Mouse (Mus musculus): ENCODE results near the gene Pacsin2. TPM values are rescaled to one million over a fixed set of nuclear protein-coding genes. Genes with fewer than 3 reads are reported as not detected.
"Not testable (repeated sequence)": the region's sequence is repeated elsewhere in the genome, so short reads cannot be mapped to it uniquely, and the experiment has no call there.

Pacsin2 gene
- total RNA-seq, 2 experiments from 2014 or later, result 50.2 to 55.7 TPM

DNA sequence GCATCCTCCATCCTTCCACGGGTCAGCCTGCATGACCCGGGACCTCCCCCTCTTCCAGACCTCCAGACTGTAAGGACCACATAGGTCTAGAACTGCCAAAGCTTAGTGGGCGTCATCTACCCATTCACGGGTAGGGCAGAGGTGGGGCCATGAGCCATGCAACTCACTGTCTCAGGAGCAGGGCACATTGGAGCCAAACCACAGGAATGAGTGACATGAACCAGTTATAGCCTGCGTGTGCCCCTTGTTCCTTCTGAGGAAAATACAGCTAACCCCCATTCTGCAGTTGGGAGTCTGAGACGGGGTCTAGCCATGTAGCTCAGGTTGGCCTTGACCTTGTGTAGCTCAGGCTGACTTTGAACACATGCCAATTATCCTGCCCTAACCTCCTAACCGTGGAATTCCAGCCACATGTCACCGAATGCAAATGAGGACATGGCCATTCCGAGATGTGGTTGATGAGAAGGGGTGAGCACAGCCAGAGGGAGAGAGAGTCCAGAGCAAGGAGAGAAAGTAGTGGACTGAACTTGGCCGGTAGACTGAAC lies 16.9 kb upstream of the Pacsin2 start:
- no peak for DNase-seq (ENCODE audit: low spot score in 2 of 2)

DNA sequence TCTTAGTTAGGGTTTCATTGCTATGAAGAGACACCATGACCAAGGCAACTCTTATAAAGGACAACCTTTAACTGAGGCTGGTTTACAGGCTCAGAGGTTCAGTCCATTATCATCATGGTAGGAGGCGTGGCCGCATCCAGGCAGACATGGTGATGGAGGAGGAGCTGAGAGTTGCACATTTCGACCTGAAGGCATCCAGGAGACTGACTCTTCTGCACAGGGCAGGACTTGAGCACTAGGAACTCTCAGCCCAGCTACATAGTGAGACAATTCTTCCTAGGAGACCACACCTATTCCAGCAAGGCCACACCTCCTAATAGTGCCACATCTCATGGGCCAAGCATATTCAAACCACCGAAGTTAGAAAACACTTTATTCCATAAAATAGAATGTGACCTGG lies 15.4 kb upstream of the Pacsin2 start:
- DNase-seq (ENCODE audit: low spot score in 2 of 2), result no peak

DNA sequence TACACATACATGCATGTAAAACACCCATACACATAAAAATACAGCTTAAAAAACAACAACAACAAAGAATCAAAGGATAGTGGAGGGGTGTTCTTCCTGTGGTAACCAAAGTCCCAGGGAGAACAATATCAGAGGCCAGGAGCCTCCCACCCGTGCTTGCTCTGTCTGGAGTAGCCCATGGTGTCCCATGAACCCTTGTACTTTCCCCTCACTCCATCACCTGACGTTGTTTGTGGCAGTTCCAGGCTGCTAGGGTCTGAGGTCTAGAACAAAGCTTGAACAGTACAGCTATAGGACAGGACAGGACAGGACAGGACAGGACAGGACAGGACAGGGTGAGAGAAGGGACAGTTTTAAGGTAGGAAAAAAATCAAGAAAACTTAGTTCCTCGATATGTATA lies 13.7 kb upstream of the Pacsin2 start:
- DNase-seq (ENCODE audit: low spot score in 2 of 2), result no peak

DNA sequence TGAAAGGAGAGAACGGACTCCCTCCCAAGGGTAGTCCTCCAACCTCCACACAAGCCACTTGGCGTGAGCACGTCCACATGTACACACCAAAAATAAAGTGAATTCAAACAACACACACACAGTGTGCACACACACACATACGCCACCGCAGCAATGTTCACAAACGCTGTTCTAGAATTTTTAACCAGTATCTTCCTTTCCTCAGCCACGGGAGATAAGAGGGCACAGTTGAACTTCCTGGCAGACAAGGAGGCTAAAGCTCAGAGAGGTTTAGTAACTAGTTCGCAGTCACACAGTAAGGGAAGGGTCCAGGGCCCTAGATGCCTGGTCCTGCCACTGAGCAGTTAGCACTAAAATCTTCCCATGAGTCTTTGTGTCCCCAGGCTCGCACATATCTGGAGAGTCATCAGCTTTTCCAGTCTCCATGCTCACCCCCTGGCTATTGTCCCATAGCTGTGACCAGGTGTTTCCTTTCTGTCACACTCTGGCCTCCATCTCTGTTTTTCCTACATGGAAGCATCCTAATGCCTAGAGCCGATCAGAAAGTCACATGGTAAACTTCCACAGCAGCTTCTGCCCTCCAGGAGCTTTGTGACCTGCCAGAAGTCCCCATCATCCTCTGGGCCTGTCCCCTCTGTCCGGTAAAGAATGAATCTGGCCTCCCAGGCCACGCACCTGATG lies 12.3 kb upstream of the Pacsin2 start:
- DNase-seq (ENCODE audit: low spot score in 2 of 2), result no peak

DNA sequence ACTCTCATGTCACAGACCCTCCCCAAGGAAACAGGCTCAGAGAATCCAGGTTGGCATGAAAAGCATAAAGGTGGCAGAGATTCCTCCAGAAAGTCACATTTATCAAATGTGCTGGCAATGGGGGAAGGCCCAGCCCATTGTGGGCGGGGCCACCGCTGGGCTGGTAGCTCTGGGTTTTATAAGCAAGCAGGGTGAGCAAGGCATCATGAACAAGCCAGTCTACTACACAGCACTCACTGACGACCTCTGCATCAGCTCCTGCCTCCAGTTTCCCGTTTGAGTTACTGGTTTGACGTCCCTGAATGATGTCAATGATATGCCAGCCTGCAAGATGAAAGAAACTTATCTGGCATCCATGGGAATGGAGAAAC lies 10.0 kb upstream of the Pacsin2 start:
- no peak for DNase-seq (ENCODE audit: low spot score in 2 of 2)

DNA sequence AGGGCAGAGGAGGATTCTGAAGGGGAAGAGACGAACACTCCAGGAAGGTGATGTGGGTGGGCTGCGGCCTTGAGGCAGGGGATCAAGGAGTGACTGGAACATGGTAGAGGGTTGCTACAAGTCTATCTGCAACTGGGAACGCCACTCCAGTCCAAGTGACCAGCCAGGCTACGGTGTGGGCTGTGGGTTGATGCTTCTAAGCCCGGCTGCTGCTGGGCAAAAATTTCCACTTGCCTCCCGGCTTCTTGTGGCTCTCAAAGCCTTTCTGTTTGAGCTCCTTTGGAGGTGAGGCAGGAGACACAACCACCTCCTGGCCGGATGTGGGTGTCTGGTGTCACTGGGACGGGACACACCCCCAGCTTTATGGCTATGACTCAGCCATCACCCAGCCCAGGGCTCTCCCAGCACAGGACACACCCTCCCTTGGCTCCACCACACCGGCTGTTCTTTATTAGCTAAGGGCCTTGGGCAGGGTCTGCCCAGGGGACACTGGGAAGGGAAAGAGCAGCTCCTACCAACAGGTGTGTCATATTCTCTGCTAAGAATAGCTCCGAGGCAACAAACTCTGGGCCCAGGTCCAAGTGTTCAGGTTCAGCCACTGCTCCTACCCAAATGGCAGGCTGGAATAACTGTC lies 9.5 kb upstream of the Pacsin2 start:
- no peak for DNase-seq (ENCODE audit: low spot score in 2 of 2)

DNA sequence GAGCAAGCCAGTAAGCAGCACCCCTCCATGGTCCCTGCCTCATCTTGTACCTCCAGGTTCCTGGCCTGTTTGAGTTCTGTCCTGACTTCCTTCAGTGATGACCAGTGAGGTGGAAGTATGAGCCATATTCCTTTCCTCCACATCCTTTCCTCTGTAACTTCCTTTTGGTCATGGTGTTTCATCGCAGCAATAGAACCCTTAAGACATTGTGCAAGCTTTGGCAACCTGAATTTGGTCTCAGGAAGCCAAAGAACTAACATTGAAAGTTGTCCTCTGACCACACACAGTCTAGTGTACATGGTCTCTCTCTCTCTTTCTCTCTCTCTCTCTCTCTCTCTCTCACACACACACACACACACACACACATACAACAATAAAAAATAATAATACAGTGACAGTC lies 8.8 kb upstream of the Pacsin2 start:
- DNase-seq (ENCODE audit: low spot score in 2 of 2), result no peak

DNA sequence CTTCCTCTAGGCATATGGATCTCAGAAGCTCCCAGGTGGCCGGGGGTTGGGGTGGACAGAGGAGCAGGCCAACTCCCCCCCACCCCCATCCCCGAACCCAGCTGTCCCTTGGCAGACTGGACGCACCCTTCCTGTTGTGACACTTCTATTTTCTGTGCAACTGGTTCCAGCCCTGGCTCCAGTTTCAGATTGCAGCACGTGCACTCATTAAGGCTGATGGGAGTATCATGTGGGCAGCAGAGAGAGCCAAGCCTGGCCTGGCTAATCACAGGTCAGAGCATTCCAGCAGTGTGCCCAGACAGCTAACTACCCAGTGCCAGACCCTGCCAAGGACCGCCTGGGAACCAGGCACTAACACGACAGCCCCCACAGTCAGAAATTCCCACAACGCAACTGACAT lies 7.1 kb upstream of the Pacsin2 start:
- no peak for DNase-seq (ENCODE audit: low spot score in 2 of 2)

DNA sequence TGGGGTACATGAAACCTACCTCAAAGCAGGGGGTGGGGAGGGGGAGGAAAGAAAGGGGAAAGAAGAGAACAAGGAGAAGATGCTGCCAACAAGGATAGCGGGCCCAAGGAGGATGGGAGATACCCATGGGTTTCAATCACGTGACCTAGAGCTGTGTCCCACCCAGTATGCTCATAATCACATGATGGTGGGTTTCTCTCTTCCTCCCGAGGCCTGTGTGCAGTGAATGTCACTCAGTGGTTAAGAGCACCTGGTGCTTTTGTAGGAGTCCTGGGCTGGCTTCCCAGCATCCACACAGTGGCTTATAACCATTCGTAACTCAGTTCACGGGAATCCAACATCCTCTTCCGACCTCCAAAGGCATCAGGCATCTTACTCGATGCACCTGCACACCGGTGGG lies 6.0 kb upstream of the Pacsin2 start:
- DNase-seq (ENCODE audit: low spot score in 2 of 2), result no peak

DNA sequence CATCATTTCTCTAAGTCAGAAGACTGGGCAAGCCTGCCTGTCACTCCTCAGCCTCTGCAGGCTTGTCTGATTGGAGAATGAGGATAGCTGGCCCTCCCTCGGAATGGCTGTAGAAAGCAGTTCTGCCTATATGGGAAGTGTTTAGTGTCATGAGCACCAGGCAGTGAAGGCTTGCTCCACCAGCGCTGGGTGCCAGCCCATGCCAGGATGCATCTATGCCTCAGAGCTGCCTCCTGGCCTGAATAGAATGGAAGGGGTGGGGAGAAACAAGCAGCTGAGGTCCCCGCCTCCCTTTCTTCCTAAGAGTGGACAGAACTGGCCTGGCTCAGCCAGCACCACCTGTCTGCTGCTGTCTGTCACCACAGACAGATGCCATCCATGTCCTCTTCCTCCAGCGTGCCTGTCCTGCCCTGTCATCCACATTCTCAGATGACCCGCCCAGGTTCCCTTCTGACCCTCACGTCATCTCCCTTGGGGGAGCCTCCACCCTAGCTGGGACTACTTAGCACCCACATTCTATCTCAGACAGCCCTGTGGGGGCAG lies 4.9 kb upstream of the Pacsin2 start:
- no peak for DNase-seq (ENCODE audit: low spot score in 2 of 2)

DNA sequence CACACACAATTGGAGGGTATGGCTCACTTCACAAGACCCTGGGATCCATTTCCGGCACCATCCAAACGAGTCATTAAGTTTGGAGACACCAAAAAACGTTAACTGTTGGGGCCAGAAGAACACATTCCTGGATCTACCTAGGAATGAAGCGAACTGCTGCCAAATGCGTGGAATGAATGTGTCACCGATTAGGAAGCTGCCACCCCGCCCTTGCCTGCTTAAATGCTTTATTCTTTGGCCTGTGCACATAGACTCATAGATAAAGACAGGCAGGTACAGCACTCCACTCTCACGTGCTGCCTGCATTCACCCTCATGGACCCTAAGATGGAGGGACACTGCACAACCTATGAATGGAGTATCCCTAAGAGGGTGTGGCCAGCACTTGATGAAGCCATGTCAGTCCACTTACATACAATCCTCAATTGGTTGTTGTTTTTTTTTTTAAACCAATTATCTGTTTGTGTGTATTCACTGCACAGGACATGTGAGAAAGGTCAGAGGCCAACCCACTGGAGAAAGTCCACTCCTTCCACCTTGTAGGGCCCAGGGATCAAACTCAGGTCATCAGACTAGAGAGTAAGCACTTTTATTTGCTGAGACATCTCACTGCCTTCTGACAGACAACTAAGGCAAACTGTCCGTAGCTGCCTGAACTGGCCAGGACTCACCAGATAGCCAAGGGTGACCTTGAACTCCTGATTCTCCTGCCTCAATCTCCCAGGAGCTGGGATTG lies 3.0 kb upstream of the Pacsin2 start:
- DNase-seq (ENCODE audit: low spot score in 2 of 2), result no peak

DNA sequence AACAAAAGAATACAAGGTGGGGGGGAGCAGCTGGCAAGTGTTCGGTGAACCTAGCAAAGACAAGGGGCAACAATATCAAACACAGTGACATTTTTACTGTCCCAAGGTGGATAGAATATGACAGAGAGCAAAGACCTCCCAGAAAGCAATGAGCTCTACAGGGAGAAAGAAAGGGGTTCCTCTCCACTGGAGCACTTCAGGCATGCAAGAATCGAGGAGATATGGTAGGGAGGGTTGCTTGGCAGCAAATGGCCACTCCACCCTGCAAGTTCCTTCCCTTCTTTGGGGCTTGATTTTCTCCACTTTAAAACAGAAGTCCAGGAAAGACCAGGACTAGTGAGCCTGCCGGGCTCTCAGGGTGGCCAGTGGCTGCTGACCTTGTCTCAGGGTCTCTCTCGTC lies 1.9 kb upstream of the Pacsin2 start:
- no peak for DNase-seq (ENCODE audit: low spot score in 2 of 2)

DNA sequence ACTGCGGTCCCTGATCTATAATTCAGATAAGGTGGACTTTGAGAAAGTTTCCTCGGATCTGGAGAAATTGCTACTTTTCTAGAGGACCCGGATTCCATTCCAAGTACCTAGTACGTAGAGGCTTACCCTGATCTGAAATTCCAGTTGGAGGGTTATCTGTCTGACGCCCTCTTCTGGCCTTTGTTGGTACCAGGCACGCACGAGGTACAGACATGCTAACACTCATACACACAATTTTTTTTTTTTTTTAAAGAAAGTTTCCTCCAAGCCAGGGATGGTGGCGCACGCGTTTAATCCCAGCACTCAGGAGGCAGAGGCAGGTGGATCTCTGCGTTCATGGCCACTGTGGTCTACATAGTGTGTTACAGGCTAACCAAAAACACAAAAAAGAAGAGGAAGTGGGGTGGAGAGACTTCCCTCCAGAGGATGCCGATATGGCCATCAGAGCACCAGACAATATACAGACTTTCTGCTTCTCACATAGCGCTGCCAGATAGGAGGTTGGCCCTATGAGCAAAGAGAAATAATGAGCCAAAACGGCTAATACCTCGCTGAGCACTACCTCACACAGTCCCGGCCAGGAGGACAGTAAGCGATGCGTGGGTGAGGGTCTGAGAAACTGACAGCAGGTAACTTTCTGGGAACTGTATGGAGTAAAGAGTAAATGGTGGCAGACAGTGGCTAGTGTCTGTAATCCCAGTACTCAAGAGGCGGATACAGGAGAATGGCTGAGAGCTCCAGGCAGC lies 672 bp upstream of the Pacsin2 start:
- DNase-seq (ENCODE audit: low spot score in 2 of 2), result no peak

DNA sequence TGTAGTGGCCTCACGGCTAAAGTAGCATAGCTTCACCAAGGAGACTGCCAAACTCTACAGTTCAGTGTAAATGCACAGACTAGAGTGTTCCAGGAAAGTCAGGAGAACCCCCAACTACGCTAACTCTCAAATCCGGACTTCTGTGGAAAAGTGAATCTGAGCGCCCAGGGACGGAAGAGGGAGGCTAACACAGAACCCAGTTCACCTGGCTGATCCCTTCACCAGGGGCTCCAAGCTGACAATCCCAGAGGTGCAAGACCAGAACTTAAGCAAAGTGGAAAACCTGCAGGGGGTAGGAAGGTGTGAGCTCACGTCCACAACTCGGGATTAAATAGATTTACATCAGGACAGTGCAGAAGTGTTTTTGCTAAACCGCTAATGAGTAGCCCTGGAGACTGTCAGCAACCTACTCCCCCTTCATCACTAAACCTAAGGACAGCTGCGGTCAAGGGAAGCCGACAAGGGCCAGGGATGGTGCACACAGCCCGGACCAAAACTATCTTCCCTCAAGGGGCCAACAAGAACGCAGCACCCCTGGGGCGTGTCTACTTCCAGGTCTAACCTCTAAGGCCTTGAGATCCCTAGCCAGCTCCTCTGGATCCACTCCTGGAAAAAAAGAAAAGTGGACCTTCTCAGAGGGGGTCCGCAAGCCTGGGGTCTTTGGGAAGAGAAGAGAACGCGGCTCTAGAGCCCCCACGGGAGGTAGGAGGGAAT lies 880 bp downstream of the Pacsin2 start:
- no peak for DNase-seq (ENCODE audit: low spot score in 2 of 2)

DNA sequence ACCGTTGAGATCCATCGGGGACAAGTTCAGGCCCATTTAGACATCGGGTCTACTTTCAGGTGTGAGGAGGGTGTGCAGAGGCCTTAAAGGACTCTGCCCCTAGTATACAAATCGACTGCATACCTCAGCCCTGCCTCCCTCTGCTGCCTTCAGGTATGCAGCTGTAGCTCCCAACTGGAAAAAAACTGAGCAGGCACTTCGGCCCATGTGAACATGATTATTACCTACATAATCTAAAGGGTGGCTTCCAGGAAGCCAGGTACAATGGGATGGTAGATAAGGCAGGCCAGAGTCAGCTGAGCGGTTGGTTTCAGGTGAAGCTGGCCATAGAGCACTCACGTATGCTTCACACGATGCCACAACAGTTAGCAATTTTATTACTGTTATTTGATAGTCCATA lies 2.1 kb downstream of the Pacsin2 start:
- DNase-seq (ENCODE audit: low spot score in 2 of 2), result not testable (repeated sequence)

DNA sequence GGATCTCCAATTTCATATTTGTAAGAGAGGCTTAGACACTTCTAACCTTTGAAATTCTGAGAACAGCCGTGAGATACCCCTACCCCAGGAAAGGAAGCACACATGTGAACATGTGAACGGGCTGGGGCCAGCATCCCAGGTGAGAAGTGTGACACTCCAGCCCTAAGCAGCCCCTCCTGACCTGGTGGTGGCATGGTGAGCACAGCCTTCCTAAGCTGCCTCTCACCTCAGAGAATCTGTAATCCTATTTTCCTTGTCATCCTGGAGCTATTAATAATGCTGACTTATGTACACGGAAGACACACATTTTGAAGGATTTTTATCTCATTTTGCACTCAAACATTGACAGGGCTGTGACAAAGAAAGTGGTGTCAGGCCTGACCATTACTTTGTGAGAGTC lies 3.5 kb downstream of the Pacsin2 start:
- no peak for DNase-seq (ENCODE audit: low spot score in 2 of 2)

DNA sequence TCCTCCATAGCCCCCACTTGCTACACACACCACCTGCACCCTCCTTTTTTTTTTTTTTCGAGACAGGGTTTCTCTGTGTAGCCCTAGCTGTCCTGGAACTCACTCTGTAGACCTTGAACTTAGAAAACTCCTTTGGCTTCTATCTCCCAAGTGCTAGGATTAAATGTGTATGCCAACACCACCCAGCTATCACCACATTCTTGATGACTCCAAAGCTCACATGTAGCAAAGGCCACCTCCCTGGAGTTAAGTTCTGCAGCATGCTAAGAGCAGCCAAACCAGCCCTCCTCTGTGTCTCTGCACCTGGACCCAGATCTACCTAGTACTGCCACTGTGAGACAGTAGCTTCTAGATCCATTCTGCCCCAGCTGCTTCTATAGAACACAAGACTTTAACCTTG lies 6.9 kb downstream of the Pacsin2 start:
- no peak for DNase-seq (ENCODE audit: low spot score in 2 of 2)

DNA sequence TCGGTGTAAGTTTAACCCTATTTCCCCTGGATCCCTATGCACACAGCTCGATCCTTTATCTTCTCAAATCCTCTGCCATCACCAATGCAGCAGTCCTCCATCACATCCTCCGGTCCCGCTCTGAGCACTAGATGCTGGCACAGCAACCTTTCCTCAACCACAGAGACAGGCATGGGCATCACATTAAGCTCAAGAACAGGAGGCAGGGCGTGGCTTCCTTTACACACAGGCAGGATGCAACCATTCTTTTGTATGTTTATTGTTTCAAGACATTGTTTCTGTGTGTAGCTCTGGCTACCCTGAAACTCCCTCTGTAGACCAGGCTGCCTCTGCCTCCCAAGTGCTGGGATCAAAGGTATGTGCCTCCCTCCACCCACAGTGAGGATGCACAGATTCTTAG lies 8.8 kb downstream of the Pacsin2 start:
- DNase-seq (ENCODE audit: low spot score in 2 of 2), result no peak

DNA sequence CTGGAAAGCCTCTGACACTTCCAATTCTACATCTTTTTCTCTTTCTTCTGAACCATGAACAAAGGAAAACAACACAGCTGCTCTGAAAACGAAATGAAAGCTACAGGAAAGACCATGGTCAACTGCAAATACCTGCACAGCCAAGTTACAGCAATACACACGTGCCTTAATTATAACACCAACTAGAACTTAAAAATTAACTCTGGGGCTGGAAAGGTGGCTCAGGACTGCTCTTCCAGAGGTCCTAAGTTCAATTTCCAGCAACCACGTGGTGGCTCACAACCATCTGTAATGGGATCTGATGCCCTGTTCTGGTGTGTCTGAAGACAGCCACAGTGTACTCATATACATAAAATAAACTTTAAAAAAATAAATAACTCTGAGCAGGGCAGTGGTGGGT lies 9.4 kb downstream of the Pacsin2 start:
- DNase-seq (ENCODE audit: low spot score in 2 of 2), result no peak

DNA sequence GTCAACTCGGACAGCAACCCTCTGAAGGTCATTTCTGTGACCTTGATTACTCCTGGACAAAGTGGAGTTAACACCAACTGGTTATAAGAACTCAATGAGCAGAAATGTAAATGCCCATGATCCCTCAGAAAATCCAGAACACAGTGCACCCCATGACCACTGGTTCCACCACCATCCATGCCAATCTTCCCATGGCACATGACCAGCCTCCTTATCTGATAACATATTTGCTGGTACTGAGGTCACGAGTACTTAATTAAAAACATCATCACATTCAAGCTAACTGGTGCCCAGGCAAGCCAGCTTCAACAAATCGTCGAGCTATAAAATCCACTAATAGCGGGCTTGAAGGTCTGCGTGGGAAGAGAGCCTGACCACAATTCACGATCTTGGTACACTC lies 10.0 kb downstream of the Pacsin2 start:
- DNase-seq (ENCODE audit: low spot score in 2 of 2), result no peak

DNA sequence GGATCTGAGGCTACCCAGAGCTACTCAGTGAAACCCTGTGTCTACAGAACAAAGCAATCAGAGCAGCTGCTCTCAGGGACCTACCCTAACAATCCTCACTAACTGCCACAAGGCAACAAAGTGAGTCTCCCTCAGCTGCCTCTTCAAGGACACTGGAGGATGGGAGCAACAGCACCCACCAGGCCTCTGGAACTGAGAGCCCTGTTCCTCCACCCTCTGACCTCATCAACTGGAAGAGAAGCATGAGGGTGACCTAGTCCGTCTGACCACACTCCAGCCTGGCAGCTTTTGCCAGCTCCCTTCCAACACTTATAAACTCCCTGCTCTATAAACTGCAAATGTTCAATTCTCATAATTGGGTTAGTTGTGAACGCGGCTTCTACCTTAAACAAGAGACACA lies 10.5 kb downstream of the Pacsin2 start:
- DNase-seq (ENCODE audit: low spot score in 2 of 2), result no peak

Measured in layer of hippocampus, postnatal 14 days (tissue).